Mouse (Mus musculus): ENCODE measurements around the gene Insc. TPM values are rescaled to one million over a fixed set of nuclear protein-coding genes. Genes with fewer than 3 reads are reported as not detected.

Gene Insc
- polyA plus RNA-seq, 1 experiment: not detected

DNA sequence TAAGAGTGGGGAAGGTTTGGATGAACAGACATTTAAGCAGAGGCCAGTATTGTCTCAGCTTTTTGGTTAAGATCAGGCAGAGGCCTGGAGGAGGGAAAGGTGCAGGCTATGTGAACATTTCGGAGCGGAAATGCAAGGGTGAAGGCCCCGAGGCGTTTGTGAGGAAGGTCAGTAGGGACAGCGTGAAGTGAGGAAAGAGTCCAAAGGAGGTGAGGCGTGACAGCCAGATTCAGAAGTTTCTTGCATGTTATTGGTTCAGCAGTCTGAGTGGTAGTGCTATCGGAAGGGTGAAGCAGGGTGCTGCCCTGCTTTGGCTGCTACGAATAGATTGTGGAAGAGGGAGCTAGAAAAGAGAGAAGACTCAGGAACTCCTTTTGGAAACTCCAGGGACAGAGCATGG lies 11.1 kb downstream of the Insc start:
- H3K27me3 ChIP-seq (replicated peaks): peaks cover 17% of the 10 kb centered on the region
- TF ChIP-seq FLI1 (IDR thresholded peaks at IDR 0.05; ENCODE audit: low read length): no peak
- TF ChIP-seq GATA1 (IDR thresholded peaks at IDR 0.05; ENCODE audit: borderline replicate concordance, low read length): no peak
- H3K9me3 ChIP-seq: no peaks in the 10 kb centered on the region
- H3K4me1 ChIP-seq: no peaks in the 10 kb centered on the region
- H3K4me3 ChIP-seq (replicated peaks): no peak overlapping the region
- H3K36me3 ChIP-seq (replicated peaks; ENCODE audit: low read length): no peaks in the 10 kb centered on the region

DNA sequence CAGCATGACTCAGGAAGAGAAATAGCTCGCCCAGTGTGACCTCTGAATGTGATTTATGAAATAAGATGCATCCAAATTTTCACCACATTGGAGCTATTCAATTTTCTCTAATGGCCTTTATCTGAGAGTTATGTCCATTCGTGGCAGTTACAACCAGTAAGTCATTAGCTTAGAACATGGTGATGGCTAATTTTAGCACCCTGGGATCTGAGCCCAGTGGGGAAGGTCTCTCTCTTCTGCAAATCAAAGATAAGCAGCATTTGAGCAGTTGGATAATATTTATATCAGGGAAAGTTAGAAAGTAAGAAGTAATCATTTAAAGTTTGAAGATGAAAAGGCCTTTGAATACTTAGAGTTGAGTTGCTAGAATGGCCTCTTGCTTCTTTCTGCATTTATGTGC lies 19.2 kb downstream of the Insc start:
- Histone ChIP-seq H3K4me1 (no peaks in the 10 kb centered on the region), H3K4me3 (replicated peaks) (no peak overlapping the region), H3K27me3 (replicated peaks) (no peaks in the 10 kb centered on the region), H3K9me3 (peaks cover 4% of the 10 kb centered on the region; the same call in 1 of the 2 replicates), H3K36me3 (replicated peaks; ENCODE audit: low read length) (no peaks in the 10 kb centered on the region)
- TF ChIP-seq GATA1 (IDR thresholded peaks at IDR 0.05; ENCODE audit: borderline replicate concordance, low read length) (no peak), FLI1 (IDR thresholded peaks at IDR 0.05; ENCODE audit: low read length) (no peak)

DNA sequence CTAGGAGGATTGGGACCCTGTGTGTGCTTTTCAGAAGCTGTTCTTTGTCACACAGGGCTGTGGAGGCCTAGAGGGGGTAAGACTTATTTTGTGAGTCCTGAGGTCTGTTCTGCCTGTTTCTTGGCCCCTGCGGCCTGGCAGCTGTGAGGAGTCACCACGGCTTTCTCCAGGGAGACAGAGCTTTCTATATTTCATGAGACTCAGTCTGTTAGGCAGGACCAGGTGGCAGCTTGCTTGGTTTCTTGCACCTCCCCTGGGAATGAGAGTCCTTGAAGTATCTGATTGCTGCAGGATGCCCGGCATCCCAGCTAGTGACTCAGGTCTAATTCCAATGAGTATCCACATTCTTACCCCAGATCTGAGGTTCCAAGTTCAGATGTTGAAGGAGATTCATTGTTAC lies 21.8 kb downstream of the Insc start:
- Histone ChIP-seq H3K4me3 (replicated peaks) (no peak overlapping the region), H3K9me3 (peaks cover 4% of the 10 kb centered on the region; the same call in 1 of the 2 replicates), H3K27me3 (replicated peaks) (peaks cover 4% of the 10 kb centered on the region), H3K36me3 (replicated peaks; ENCODE audit: low read length) (no peaks in the 10 kb centered on the region), H3K4me1 (no peaks in the 10 kb centered on the region)
- TF ChIP-seq GATA1 (IDR thresholded peaks at IDR 0.05; ENCODE audit: borderline replicate concordance, low read length): no peak
- no peak for TF ChIP-seq FLI1 (IDR thresholded peaks at IDR 0.05; ENCODE audit: low read length)

DNA sequence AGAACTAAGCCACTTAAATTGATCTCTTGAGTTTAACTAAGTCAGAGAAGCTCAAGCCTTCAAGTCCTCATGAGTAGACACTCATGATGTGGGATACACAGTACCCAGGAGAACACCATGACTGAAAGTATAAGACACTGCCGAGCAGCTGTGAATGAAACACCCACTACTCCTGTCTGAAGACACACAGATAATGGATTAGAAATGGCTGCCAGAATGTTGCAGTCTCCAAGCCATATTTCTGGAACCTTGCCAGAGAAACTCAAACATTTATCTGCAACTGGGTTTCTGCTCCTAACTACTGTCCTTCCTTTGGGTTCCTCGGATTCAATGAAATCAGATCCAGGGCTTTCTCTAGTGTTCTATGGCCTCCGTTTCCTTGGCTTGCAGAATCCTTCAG lies 23.0 kb downstream of the Insc start:
- H3K4me3 ChIP-seq (replicated peaks): no peak overlapping the region
- H3K36me3 ChIP-seq (replicated peaks; ENCODE audit: low read length): no peaks in the 10 kb centered on the region
- H3K27me3 ChIP-seq (replicated peaks): peaks cover 4% of the 10 kb centered on the region
- TF ChIP-seq FLI1 (IDR thresholded peaks at IDR 0.05; ENCODE audit: low read length) (no peak), GATA1 (IDR thresholded peaks at IDR 0.05; ENCODE audit: borderline replicate concordance, low read length) (no peak)
- H3K4me1 ChIP-seq: no peaks in the 10 kb centered on the region
- H3K9me3 ChIP-seq: peaks cover 4% of the 10 kb centered on the region; the same call in 1 of the 2 replicates

DNA sequence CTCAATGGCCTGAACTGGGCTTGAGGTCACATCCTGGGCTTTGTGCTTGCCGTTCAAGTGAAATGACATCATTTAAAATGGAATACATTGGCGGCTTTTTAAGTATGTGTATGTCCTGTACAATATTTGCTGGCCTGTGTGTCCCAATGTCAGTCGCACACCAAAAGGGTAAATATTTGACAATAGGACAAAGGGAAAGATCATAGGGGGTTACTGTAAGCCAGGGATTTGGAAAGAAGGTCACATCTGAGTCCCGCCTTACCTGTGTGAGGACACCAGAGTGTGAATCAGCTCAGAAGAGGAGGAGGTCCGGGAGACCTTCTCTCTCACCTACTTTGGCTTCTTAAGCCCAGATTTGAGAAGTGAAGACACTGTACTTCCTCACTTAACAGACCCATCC lies 25.0 kb downstream of the Insc start:
- 0 out of 2 replicates have a peak, but pooled peaks cover 2% of the 10 kb centered on the region for H3K4me1 ChIP-seq
- peaks cover 8% of the 10 kb centered on the region for H3K27me3 ChIP-seq (replicated peaks)
- no peak overlapping the region for H3K4me3 ChIP-seq (replicated peaks)
- no peak for TF ChIP-seq GATA1 (IDR thresholded peaks at IDR 0.05; ENCODE audit: borderline replicate concordance, low read length)
- TF ChIP-seq FLI1 (IDR thresholded peaks at IDR 0.05; ENCODE audit: low read length): no peak
- H3K9me3 ChIP-seq: peaks cover 4% of the 10 kb centered on the region; the same call in 1 of the 2 replicates
- no peaks in the 10 kb centered on the region for H3K36me3 ChIP-seq (replicated peaks; ENCODE audit: low read length)

DNA sequence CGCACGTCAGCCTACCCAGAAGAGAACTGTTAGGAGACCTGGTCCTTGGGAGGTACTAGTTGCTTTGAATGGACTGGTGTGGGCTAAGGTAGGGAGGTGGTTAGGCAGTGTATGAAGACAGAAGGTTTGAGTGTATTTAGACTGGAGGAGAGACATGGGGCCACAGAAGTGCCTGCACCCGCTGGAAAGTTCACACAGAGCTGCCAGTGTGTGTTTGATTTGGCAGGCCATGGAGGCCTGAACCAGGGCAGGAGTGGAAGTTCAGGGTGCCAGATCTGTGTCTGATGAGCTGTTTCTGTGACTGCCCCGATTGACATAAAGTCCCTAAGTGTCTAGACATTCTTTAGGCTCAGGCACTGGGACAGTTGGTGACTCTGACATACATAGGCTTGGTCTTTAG lies 25.5 kb downstream of the Insc start:
- no peak overlapping the region for H3K4me3 ChIP-seq (replicated peaks)
- 0 out of 2 replicates have a peak, but pooled peaks cover 2% of the 10 kb centered on the region for H3K4me1 ChIP-seq
- H3K27me3 ChIP-seq (replicated peaks): peaks cover 8% of the 10 kb centered on the region
- TF ChIP-seq GATA1 (IDR thresholded peaks at IDR 0.05; ENCODE audit: borderline replicate concordance, low read length) (no peak), FLI1 (IDR thresholded peaks at IDR 0.05; ENCODE audit: low read length) (no peak)
- peaks cover 3% of the 10 kb centered on the region; the same call in 1 of the 2 replicates for H3K9me3 ChIP-seq
- no peaks in the 10 kb centered on the region for H3K36me3 ChIP-seq (replicated peaks; ENCODE audit: low read length)

DNA sequence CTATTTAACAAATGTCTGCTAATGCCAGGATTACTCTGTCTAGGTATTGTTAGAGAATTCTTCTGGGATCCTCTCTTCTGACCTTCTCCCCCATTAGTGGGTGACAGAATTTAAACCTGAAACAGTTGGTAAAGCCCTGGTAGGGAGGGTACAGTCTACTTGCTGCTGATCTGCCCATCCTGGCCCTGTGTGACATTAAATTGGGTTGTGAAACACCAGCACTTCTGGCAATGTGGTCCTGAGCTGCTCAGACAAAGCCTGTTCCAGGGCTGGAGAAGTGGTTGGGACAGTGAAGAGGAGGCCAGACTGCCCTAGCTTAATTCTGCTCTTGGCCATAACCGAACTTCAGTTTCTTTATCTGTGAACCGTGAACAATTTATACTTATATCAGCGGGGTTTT lies 27.1 kb downstream of the Insc start:
- Histone ChIP-seq H3K9me3 (no peaks in the 10 kb centered on the region), H3K4me1 (0 out of 2 replicates have a peak, but pooled peaks cover 2% of the 10 kb centered on the region), H3K36me3 (replicated peaks; ENCODE audit: low read length) (no peaks in the 10 kb centered on the region), H3K4me3 (replicated peaks) (no peak overlapping the region), H3K27me3 (replicated peaks) (peaks cover 8% of the 10 kb centered on the region)
- no peak for TF ChIP-seq GATA1 (IDR thresholded peaks at IDR 0.05; ENCODE audit: borderline replicate concordance, low read length)
- TF ChIP-seq FLI1 (IDR thresholded peaks at IDR 0.05; ENCODE audit: low read length): no peak

DNA sequence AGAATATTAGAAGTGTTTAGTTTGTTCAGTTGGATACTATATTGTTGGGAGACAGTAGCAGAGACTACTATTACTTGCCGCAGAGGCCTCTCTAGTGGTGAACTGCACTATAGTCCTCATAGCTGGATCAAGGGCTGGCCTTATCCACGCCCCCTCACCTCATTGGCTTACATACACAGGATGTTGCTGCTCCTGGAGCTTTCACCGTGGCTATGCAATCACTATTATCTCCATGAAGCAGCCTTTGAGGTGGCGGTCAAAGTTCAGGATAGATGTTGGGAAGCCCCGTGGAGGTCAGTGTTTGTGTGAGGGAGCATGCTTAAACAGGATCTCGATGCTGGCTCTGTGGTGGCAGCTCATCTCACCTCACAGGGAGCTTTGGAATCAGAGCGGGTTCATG lies 28.3 kb downstream of the Insc start:
- H3K27me3 ChIP-seq (replicated peaks): peaks cover 12% of the 10 kb centered on the region
- no peaks in the 10 kb centered on the region for H3K36me3 ChIP-seq (replicated peaks; ENCODE audit: low read length)
- TF ChIP-seq GATA1 (IDR thresholded peaks at IDR 0.05; ENCODE audit: borderline replicate concordance, low read length): no peak
- no peak for TF ChIP-seq FLI1 (IDR thresholded peaks at IDR 0.05; ENCODE audit: low read length)
- H3K4me1 ChIP-seq: 0 out of 2 replicates have a peak, but pooled peaks cover 2% of the 10 kb centered on the region
- no peaks in the 10 kb centered on the region for H3K9me3 ChIP-seq
- no peak overlapping the region for H3K4me3 ChIP-seq (replicated peaks)

DNA sequence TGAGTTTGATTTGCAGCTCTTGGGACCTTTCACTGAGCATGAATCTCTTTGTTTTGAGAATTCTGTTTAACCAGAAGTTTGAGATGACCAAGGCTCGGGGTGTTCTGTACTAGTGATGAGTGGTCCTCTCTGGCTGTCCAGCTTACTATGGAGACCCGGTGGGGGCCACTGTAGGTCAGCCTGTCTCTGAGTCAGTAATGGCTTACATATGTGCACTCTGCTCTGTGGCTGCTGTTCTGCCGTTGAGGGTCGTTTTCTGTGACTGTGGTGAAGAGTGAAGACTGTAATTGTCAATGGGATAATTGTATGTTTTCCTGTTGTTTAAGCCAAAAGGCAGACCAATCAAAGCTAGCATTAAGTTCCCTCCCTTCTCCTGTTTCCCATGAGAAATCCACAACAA lies 30.3 kb downstream of the Insc start:
- Histone ChIP-seq H3K27me3 (replicated peaks) (peaks cover 14% of the 10 kb centered on the region), H3K36me3 (replicated peaks; ENCODE audit: low read length) (no peaks in the 10 kb centered on the region), H3K4me3 (replicated peaks) (no peak overlapping the region), H3K9me3 (no peaks in the 10 kb centered on the region), H3K4me1 (0 out of 2 replicates have a peak, but pooled peaks cover 2% of the 10 kb centered on the region)
- no peak for TF ChIP-seq FLI1 (IDR thresholded peaks at IDR 0.05; ENCODE audit: low read length)
- TF ChIP-seq GATA1 (IDR thresholded peaks at IDR 0.05; ENCODE audit: borderline replicate concordance, low read length): no peak

DNA sequence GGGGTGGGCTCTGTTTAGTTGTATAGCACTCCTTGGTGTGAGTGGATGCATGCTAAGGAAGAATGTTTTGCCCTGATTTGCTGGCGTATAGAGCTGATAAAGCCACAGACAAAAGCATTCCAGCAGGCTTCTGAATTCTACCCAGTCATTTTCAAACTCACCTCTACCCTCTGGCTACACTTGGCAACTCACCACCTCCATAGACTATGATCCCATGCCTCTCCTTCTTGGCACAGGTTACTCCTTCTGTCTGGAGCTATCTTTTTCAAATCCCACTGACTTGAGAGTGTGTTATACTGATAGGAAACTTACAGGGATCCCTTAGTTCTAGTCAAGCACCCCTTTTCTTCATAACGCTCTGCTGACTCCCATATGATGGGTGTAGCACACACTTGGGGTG lies 32.4 kb downstream of the Insc start:
- peaks cover 16% of the 10 kb centered on the region for H3K27me3 ChIP-seq (replicated peaks)
- no peak overlapping the region for H3K4me3 ChIP-seq (replicated peaks)
- TF ChIP-seq GATA1 (IDR thresholded peaks at IDR 0.05; ENCODE audit: borderline replicate concordance, low read length): no peak
- TF ChIP-seq FLI1 (IDR thresholded peaks at IDR 0.05; ENCODE audit: low read length): no peak
- no peaks in the 10 kb centered on the region for H3K9me3 ChIP-seq
- 0 out of 2 replicates have a peak, but pooled peaks cover 2% of the 10 kb centered on the region for H3K4me1 ChIP-seq
- H3K36me3 ChIP-seq (replicated peaks; ENCODE audit: low read length): no peaks in the 10 kb centered on the region
